Mouse (Mus musculus) kidney, embryonic 15.5 days (tissue): ENCODE measurements around the gene Gm20696. TPM values are rescaled to one million over a fixed set of nuclear protein-coding genes. Genes with fewer than 3 reads are reported as not detected.

Experiments used
- ATAC-seq: fragments of 200-750 bp; cut with Nextera tagmentation; replicated peaks from 2 replicates; pipeline ENCODE4 v1.8.0; 2017; ENCODE audit warnings: moderate TSS enrichment; ENCODE audit not compliant: low FRiP score
- H3K27ac ChIP-seq: fragments of 300-500 bp; sonication (generic); 2 replicates; pipeline ENCODE4 v1.5.1; 2015; ENCODE audit warnings: mild to moderate bottlenecking, inconsistent platforms
- H3K27me3 ChIP-seq: fragments of 300-500 bp; sonication (generic); 2 replicates; pipeline ENCODE4 v1.6.1; 2015; ENCODE audit warnings: inconsistent platforms
- H3K36me3 ChIP-seq: fragments of 300-500 bp; sonication (generic); 2 replicates; pipeline ENCODE4 v1.6.1; 2015; ENCODE audit warnings: inconsistent platforms
- H3K4me1 ChIP-seq: fragments of 300-500 bp; sonication (generic); 2 replicates; pipeline ENCODE4 v1.6.1; 2015; ENCODE audit warnings: inconsistent platforms
- H3K4me2 ChIP-seq: fragments of 300-500 bp; sonication (generic); 2 replicates; pipeline ENCODE4 v1.6.1; 2015; ENCODE audit warnings: moderate library complexity, mild to moderate bottlenecking, inconsistent platforms
- H3K4me3 ChIP-seq: fragments of 300-500 bp; sonication (generic); replicated peaks from 2 replicates; pipeline ENCODE4 v1.5.1; 2015; ENCODE audit warnings: mild to moderate bottlenecking, inconsistent platforms
- H3K9ac ChIP-seq: fragments of 300-500 bp; sonication (generic); 2 replicates; pipeline ENCODE4 v1.6.1; 2015; ENCODE audit warnings: mild to moderate bottlenecking, inconsistent platforms
- H3K9me3 ChIP-seq: fragments of 300-500 bp; sonication (generic); replicated peaks from 2 replicates; pipeline ENCODE4 v1.6.1; 2016; ENCODE audit warnings: inconsistent platforms
- WGBS: fragments of 180-500 bp; shearing (Covaris S2); methylation state at CpG from one replicate; pipeline ENCODE4 v1.1.7; 2015; ENCODE audit warnings: mixed read lengths; 5-methylcytosine and 5-hydroxymethylcytosine counted together
- polyA plus RNA-seq: library from polyadenylated mRNA; unstranded; fragments of >200 nt; fragmentation: Nextera tagmentation; extraction: Ambion mirVana; gene quantifications from 2 replicates; pipeline ENCODE4 v1.2.1, GENCODE M21; 2015

The Gm20696 gene
- polyA plus RNA-seq, 1 experiment from 2014 or later: 4.0 TPM

- Histone ChIP-seq H3K9ac (no peak overlapping the region), H3K36me3 (no peaks in the 10 kb centered on the region), H3K4me1 (peaks cover 48% of the 10 kb centered on the region), H3K27ac (no peak overlapping the region), H3K4me3 (no peak overlapping the region), H3K27me3 (no peaks in the 10 kb centered on the region), H3K4me2 (no peak overlapping the region), H3K9me3 (no peaks in the 10 kb centered on the region)
- no peak for ATAC-seq
- WGBS: 73% methylated on average over 8 of the region's 8 CpGs
Observed at GRCm38 (mm10) chr6:99466354-99466753, 200.2 kb downstream of the Gm20696 start.

GRCm38 (mm10) chr6:99464449-99464848 is 202.1 kb downstream of the Gm20696 start:
- 93% methylated on average over 4 of the region's 4 CpGs for WGBS
- peaks cover 31% of the 10 kb centered on the region for H3K4me1 ChIP-seq
- no peak overlapping the region for H3K4me3 ChIP-seq
- H3K36me3 ChIP-seq: no peaks in the 10 kb centered on the region
- H3K9ac ChIP-seq: no peak overlapping the region
- no peak for ATAC-seq
- H3K27ac ChIP-seq: no peak overlapping the region
- H3K27me3 ChIP-seq: no peaks in the 10 kb centered on the region
- H3K9me3 ChIP-seq: no peaks in the 10 kb centered on the region
- H3K4me2 ChIP-seq: no peak overlapping the region

GRCm38 (mm10) chr6:99463906-99464305 is 202.7 kb downstream of the Gm20696 start:
- Histone ChIP-seq H3K4me1 (peaks cover 25% of the 10 kb centered on the region), H3K36me3 (no peaks in the 10 kb centered on the region), H3K9ac (no peak overlapping the region), H3K27ac (no peak overlapping the region), H3K4me3 (no peak overlapping the region), H3K27me3 (no peaks in the 10 kb centered on the region), H3K4me2 (no peak overlapping the region), H3K9me3 (no peaks in the 10 kb centered on the region)
- no peak for ATAC-seq
- 91% methylated on average over 7 of the region's 7 CpGs for WGBS

GRCm38 (mm10) chr6:99458775-99459174 is 207.8 kb downstream of the Gm20696 start:
- Histone ChIP-seq H3K9me3 (no peaks in the 10 kb centered on the region), H3K9ac (no peak overlapping the region), H3K27ac (no peak overlapping the region), H3K36me3 (peaks cover 9% of the 10 kb centered on the region; the same call in 1 of the 2 replicates), H3K4me1 (no peaks in the 10 kb centered on the region; the same call in 1 of the 2 replicates), H3K27me3 (no peaks in the 10 kb centered on the region), H3K4me2 (no peak overlapping the region), H3K4me3 (no peak overlapping the region)
- WGBS: 75% methylated on average over 4 of the region's 4 CpGs
- ATAC-seq: no peak

DNA sequence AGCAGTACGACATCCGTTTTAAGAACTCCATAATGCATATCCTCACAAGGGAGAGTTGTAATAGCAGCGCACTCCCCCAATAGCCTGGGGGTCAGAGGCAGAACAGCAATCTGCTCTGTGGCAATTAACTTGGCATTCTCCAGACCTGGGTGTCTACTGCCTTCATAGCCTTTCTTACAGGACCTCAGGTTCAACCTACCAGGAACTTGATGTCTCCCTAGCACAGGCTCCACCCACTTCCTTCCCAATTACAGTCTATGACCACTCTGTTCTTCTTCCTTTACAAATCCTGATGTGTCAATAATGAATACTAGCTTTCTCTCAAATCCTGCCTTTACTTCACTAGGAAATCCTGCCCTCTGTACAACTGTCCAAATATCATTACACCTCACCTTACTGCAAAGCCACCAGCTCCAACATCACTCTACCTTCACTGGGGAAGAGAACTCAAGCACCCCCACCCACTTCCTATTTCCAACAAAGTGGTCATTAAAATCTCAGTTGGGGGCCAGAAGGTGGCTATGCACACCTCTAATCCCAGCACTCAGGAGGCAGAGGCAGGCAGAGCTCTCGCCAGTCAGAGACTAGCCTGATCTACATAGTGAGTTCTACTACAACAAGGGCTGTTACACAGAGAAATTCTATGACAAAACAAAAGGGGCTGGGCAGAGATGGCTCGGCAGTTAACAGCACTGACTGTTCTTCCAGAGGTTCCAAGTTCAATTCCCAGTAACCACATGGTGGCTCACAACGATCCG is 212.7 kb downstream of the Gm20696 start:
- no peaks in the 10 kb centered on the region for H3K9me3 ChIP-seq
- 86% methylated on average over 7 of the region's 7 CpGs for WGBS
- H3K36me3 ChIP-seq: peaks cover 9% of the 10 kb centered on the region; the same call in 1 of the 2 replicates
- H3K27me3 ChIP-seq: no peaks in the 10 kb centered on the region
- no peak for ATAC-seq
- H3K27ac ChIP-seq: no peak overlapping the region
- no peak overlapping the region for H3K4me2 ChIP-seq
- H3K4me1 ChIP-seq: peaks cover 35% of the 10 kb centered on the region
- no peak overlapping the region for H3K4me3 ChIP-seq
- H3K9ac ChIP-seq: no peak overlapping the region

DNA sequence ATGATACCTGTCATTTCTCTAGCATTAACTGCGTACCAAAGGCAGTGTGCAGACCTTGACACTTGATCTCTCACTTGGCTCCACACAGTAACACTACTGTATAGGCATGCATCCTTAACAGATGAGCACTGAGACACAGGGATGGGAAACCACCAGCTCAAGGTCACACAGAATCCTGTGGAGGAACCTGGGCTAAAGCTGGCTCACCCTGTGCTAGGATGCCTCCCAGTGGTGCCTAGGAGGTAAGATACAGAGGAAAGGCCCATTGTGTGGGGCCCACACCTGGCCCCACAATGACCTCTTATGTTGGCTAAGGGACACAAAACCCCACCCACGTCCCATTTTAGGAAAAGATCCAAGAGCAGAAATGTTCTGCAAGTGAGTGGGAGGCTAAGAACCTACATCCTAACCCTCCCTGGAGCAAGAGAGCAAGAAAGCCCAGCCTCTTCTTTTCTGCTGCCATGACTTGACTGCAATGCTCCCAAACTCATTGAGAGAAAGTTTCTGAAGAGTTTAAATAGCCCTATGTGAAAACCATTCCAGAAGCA is 213.9 kb downstream of the Gm20696 start:
- H3K4me3 ChIP-seq: no peak overlapping the region
- peaks cover 6% of the 10 kb centered on the region; the same call in 1 of the 2 replicates for H3K36me3 ChIP-seq
- WGBS: 60% methylated on average over 2 of the region's 2 CpGs
- no peaks in the 10 kb centered on the region for H3K27me3 ChIP-seq
- H3K27ac ChIP-seq: no peak overlapping the region
- no peaks in the 10 kb centered on the region for H3K9me3 ChIP-seq
- H3K4me1 ChIP-seq: peaks cover 37% of the 10 kb centered on the region
- H3K4me2 ChIP-seq: no peak overlapping the region
- H3K9ac ChIP-seq: no peak overlapping the region
- ATAC-seq: no peak; the same call in 1 of the 2 replicates

DNA sequence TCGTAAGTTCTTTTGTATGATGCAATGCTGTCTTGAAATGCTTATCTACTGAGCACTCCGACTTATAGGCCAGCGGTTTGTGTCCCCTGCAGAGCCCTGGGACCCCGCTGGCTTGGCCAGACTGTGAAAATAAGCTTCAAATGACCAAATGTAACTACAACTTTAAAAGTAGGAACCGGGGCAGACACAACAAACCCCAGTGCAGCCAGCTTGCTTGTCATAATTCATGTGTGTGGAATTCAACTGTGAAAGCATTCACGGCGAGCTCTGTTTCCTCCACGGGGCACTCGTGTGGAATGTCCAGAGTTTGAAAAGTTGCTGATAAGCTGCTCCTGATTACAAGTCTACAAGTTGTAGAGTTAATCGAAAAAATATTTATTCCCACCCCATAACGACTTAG is 215.1 kb downstream of the Gm20696 start:
- no peak overlapping the region for H3K9ac ChIP-seq
- 0 out of 2 replicates have a peak overlapping the region, but pooled peaks have one; percentile 4 for H3K27ac ChIP-seq
- peaks cover 6% of the 10 kb centered on the region; the same call in 1 of the 2 replicates for H3K36me3 ChIP-seq
- H3K4me3 ChIP-seq: no peak overlapping the region
- ATAC-seq: no peak
- H3K9me3 ChIP-seq: no peaks in the 10 kb centered on the region
- H3K27me3 ChIP-seq: no peaks in the 10 kb centered on the region
- peaks cover 40% of the 10 kb centered on the region for H3K4me1 ChIP-seq
- H3K4me2 ChIP-seq: no peak overlapping the region
- WGBS: 34% methylated on average over 11 of the region's 11 CpGs

- H3K27ac ChIP-seq: no peak overlapping the region
- no peak for ATAC-seq
- WGBS: 74% methylated on average over 4 of the region's 4 CpGs
- no peaks in the 10 kb centered on the region for H3K36me3 ChIP-seq
- no peak overlapping the region for H3K9ac ChIP-seq
- no peak overlapping the region for H3K4me3 ChIP-seq
- no peaks in the 10 kb centered on the region for H3K9me3 ChIP-seq
- no peaks in the 10 kb centered on the region for H3K27me3 ChIP-seq
- H3K4me1 ChIP-seq: peaks cover 29% of the 10 kb centered on the region
- no peak overlapping the region for H3K4me2 ChIP-seq
Observed at GRCm38 (mm10) chr6:99447447-99447846, 219.2 kb downstream of the Gm20696 start.

DNA sequence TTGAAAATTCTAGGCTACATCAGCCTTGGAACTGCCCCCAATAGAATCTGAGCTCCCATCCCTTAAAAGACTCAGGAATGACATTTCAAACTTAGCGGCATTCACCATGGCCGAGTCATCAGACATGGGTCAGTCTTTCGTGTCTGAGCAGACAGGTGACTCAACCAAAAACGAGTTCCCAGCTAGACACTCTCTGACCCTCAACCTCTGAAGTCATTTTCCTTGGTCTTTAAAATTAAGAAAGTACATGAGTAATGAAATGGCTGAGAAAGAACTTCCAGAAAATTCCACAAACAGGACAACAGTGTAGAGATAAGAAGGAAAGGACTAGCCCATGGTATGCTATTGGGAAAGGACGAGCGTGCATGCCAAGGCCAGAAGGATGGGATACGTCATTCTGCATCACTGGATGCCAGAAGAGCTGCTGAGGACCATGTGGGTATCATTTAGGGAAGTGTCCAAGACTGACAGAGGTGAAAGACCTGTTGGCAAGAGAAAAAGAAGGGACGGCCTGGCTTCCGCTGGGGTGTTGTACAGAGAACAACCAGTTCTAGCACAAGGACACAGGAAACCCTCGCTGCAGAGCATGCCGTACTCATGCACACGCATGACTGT is 219.7 kb downstream of the Gm20696 start:
- peaks cover 25% of the 10 kb centered on the region for H3K4me1 ChIP-seq
- no peaks in the 10 kb centered on the region for H3K9me3 ChIP-seq
- H3K4me3 ChIP-seq: no peak overlapping the region
- no peak overlapping the region for H3K4me2 ChIP-seq
- no peak for ATAC-seq
- no peak overlapping the region for H3K9ac ChIP-seq
- H3K27ac ChIP-seq: no peak overlapping the region
- H3K36me3 ChIP-seq: no peaks in the 10 kb centered on the region
- no peaks in the 10 kb centered on the region for H3K27me3 ChIP-seq
- WGBS: 89% methylated on average over 12 of the region's 12 CpGs

GRCm38 (mm10) chr6:99443460-99443859 is 223.1 kb downstream of the Gm20696 start:
- H3K4me2 ChIP-seq: no peak overlapping the region
- H3K27me3 ChIP-seq: no peaks in the 10 kb centered on the region
- no peaks in the 10 kb centered on the region for H3K36me3 ChIP-seq
- H3K4me3 ChIP-seq: no peak overlapping the region
- no peak overlapping the region for H3K9ac ChIP-seq
- ATAC-seq: no peak
- H3K4me1 ChIP-seq: peaks cover 37% of the 10 kb centered on the region
- WGBS: 83% methylated on average over 5 of the region's 5 CpGs
- no peak overlapping the region for H3K27ac ChIP-seq
- no peaks in the 10 kb centered on the region for H3K9me3 ChIP-seq

- Histone ChIP-seq H3K36me3 (peaks cover 4% of the 10 kb centered on the region; the same call in 1 of the 2 replicates), H3K27ac (0 out of 2 replicates have a peak overlapping the region, but pooled peaks have one; percentile 2), H3K9me3 (no peaks in the 10 kb centered on the region), H3K27me3 (no peaks in the 10 kb centered on the region), H3K4me1 (peaks cover 40% of the 10 kb centered on the region), H3K4me2 (no peak overlapping the region), H3K9ac (no peak overlapping the region), H3K4me3 (no peak overlapping the region)
- no peak for ATAC-seq
- 39% methylated on average over 7 of the region's 7 CpGs for WGBS
Observed at GRCm38 (mm10) chr6:99441100-99441499, 225.5 kb downstream of the Gm20696 start.

- H3K4me3 ChIP-seq: no peak overlapping the region
- H3K4me2 ChIP-seq: no peak overlapping the region
- peaks cover 40% of the 10 kb centered on the region for H3K4me1 ChIP-seq
- no peaks in the 10 kb centered on the region for H3K9me3 ChIP-seq
- H3K27me3 ChIP-seq: no peaks in the 10 kb centered on the region
- no peak for ATAC-seq
- 81% methylated on average over 2 of the region's 2 CpGs for WGBS
- H3K36me3 ChIP-seq: peaks cover 4% of the 10 kb centered on the region; the same call in 1 of the 2 replicates
- peak overlapping the region; percentile 84 for H3K27ac ChIP-seq
- no peak overlapping the region for H3K9ac ChIP-seq
Observed at GRCm38 (mm10) chr6:99440606-99441005, 226.0 kb downstream of the Gm20696 start.
